Mouse (Mus musculus) hindlimb bud, embryonic 11.5 days (tissue): Measurements from ENCODE around the gene Mars.

Experiments used
- DNase-seq: peaks from one replicate; pipeline ENCODE4 v3.0.0-alpha.2; 2012; ENCODE audit warnings: low read depth, low spot score; ENCODE audit errors: extremely low spot score

Gene Mars

GRCm38 (mm10) chr10:127264336-127264735 is 47.2 kb downstream of the Mars start:
- DNase-seq = no peak

- DNase-seq = no peak
These were observed 48.0 kb downstream of the Mars start for GRCm38 (mm10) chr10:127263631-127264030.

- no peak for DNase-seq
These were observed 48.8 kb downstream of the Mars start, which contains the start of gene Kif5a for GRCm38 (mm10) chr10:127262548-127263398. TSS of gene Kif5a (minus strand) at chr10:127263348.

GRCm38 (mm10) chr10:127261706-127262547 is 49.7 kb downstream of the Mars start:
- no peak for DNase-seq

- no peak for DNase-seq
These were observed 53.1 kb downstream of the Mars start for GRCm38 (mm10) chr10:127258489-127258888.

- DNase-seq = no peak
These were observed 53.8 kb downstream of the Mars start for GRCm38 (mm10) chr10:127257790-127258189.

- no peak for DNase-seq
These were observed 55.8 kb downstream of the Mars start for GRCm38 (mm10) chr10:127255625-127256345.

- no peak for DNase-seq
These were observed 60.8 kb downstream of the Mars start for GRCm38 (mm10) chr10:127250810-127251209.
